Mouse (Mus musculus): Measurements from ENCODE around the gene Shisa7. TPM values are rescaled to one million over a fixed set of nuclear protein-coding genes. Genes with fewer than 3 reads are reported as not detected.
"Not testable (repeated sequence)": the region's sequence is repeated elsewhere in the genome, so short reads cannot be mapped to it uniquely, and the experiment has no call there.

The Shisa7 gene
- polyA plus RNA-seq, 1 experiment from 2014 or later: 5.8 TPM

GRCm38 (mm10) chr7:4793674-4794073, 50.8 kb downstream of the Shisa7 start:
- WGBS: 43% methylated on average over 4 of the region's 4 CpGs
- 0 out of 2 replicates have a peak, but pooled peaks cover 4% of the 10 kb centered on the region for H3K4me1 ChIP-seq (ENCODE audit: control insufficient read depth, insufficient read depth, low read length)
- H3K4me3 ChIP-seq (ENCODE audit: low read depth, low read length): peak overlapping the region; percentile 63
- ATAC-seq (no peak), DNase-seq (ENCODE audit: low spot score) (no peak)
- peak overlapping the region; percentile 80 for H3K4me2 ChIP-seq (ENCODE audit: low read length)
- H3K36me3 ChIP-seq (ENCODE audit: control insufficient read depth, insufficient read depth, low read length): peaks cover 45% of the 10 kb centered on the region
- 0 out of 2 replicates have a peak, but pooled peaks cover 4% of the 10 kb centered on the region for H3K27me3 ChIP-seq (replicated peaks; ENCODE audit: control insufficient read depth, insufficient read depth, low read length)
- no peak overlapping the region for H3K27ac ChIP-seq (ENCODE audit: low read depth, low read length)
- H3K9me3 ChIP-seq (replicated peaks; ENCODE audit: control insufficient read depth, low read length): no peaks in the 10 kb centered on the region
- H3K9ac ChIP-seq (ENCODE audit: low read length): peak overlapping the region; percentile 87

DNA sequence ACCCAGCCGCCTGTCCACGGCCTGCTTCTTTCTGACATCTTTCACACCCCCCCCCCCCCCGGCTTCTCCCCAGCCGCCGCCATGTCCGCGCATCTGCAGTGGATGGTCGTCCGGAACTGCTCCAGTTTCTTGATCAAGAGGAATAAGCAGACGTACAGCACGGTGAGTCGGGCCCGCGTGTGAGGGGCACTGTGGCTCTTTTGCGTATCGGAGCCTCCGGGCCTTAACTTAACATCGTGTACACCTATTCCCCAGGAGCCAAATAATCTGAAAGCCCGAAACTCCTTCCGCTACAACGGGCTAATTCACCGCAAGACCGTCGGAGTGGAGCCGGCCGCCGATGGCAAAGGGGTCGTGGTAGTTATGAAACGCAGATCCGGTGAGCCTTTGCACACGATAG, 51.2 kb downstream of the Shisa7 start:
- H3K4me1 ChIP-seq (ENCODE audit: control insufficient read depth, insufficient read depth, low read length); H3K27me3 ChIP-seq (replicated peaks; ENCODE audit: control insufficient read depth, insufficient read depth, low read length); H3K9me3 ChIP-seq (replicated peaks; ENCODE audit: control insufficient read depth, low read length); ATAC-seq; DNase-seq (ENCODE audit: low spot score): not testable (repeated sequence)
- WGBS: under 1% methylated on average over 31 of the region's 31 CpGs
- Histone ChIP-seq H3K36me3 (ENCODE audit: control insufficient read depth, insufficient read depth, low read length) (peaks cover 42% of the 10 kb centered on the region), H3K4me2 (ENCODE audit: low read length) (peak overlapping the region; percentile 80), H3K27ac (ENCODE audit: low read depth, low read length) (peak overlapping the region; percentile 80), H3K4me3 (ENCODE audit: low read depth, low read length) (peak overlapping the region; percentile 63), H3K9ac (ENCODE audit: low read length) (peak overlapping the region; percentile 87)

DNA sequence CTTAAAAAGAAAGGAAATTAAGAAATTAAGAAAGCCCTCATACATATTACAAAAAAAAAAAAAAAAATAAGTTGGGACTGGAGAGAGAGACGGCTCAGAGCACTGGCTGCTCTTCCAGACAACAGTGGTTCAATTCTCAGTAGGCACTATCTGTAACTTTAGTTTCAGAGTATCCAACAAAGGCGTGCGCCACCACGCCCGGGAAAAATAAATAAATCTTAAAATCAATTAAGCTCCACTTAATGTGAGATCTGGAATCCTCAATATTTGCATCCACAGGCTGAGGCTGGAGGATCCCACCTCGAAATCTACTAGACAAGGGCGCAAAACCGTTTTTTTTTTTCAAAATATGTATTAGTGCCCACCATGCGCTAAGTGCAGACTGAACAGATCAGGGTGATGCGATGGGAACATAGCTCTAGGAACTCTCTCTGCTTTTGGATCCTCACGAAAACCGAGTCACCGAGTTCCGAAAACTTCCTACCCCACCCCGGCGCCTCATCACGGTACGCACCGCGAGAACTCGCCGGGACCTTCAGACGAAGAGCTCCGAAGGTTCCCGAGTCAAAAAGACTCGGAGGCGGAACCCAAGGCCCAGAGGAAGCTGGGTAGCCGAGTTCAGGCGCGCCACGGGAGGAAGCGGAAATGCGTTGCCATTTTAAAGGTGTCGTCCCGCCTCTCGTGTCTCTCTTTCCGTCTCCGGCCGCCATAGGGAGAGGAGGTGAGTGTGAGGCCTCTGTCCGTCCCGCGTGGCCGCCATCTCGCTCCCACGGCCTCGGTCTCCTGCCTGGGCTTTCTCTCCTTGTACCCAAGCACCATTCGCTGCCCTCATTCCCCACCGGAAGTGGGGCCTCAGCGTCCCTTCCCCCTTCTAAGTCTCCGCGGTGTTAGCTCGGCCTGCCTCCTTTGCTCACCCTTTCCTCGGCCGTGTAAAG, 52.0 kb downstream of the Shisa7 start, which contains the start of gene Rpl28:
Rpl28 (plus strand) TSS at position 597 of the 935 bp plus-strand sequence.
- DNase-seq (ENCODE audit: low spot score) (peak; percentile 99), ATAC-seq (peak; percentile 92)
- Histone ChIP-seq H3K4me2 (ENCODE audit: low read length) (peak within 1 kb of the TSS; percentile 80), H3K27ac (ENCODE audit: low read depth, low read length) (peak within 1 kb of the TSS; percentile 80), H3K4me1 (ENCODE audit: control insufficient read depth, insufficient read depth, low read length) (0 out of 2 replicates have a peak, but pooled peaks cover 4% of the 10 kb centered on the region), H3K9me3 (replicated peaks; ENCODE audit: control insufficient read depth, low read length) (no peaks in the 10 kb centered on the region), H3K36me3 (ENCODE audit: control insufficient read depth, insufficient read depth, low read length) (peaks cover 35% of the 10 kb centered on the region), H3K9ac (ENCODE audit: low read length) (peak within 1 kb of the TSS; percentile 87), H3K27me3 (replicated peaks; ENCODE audit: control insufficient read depth, insufficient read depth, low read length) (0 out of 2 replicates have a peak, but pooled peaks cover 4% of the 10 kb centered on the region), H3K4me3 (ENCODE audit: low read depth, low read length) (peak within 1 kb of the TSS; percentile 63)
- WGBS: 2% methylated on average over 54 of the region's 54 CpGs

- ATAC-seq (peak; percentile 2; the same call in 1 of the 2 replicates), DNase-seq (ENCODE audit: low spot score) (no peak)
- peak within 1 kb of the TSS; percentile 54 for H3K4me3 ChIP-seq (ENCODE audit: low read depth, low read length)
- 0 out of 2 replicates have a peak, but pooled peaks cover 4% of the 10 kb centered on the region for H3K4me1 ChIP-seq (ENCODE audit: control insufficient read depth, insufficient read depth, low read length)
- peak within 1 kb of the TSS; percentile 92 for H3K4me2 ChIP-seq (ENCODE audit: low read length)
- H3K9ac ChIP-seq (ENCODE audit: low read length): peak within 1 kb of the TSS; percentile 79
- no peaks in the 10 kb centered on the region for H3K9me3 ChIP-seq (replicated peaks; ENCODE audit: control insufficient read depth, low read length)
- H3K36me3 ChIP-seq (ENCODE audit: control insufficient read depth, insufficient read depth, low read length): peaks cover 9% of the 10 kb centered on the region
- H3K27ac ChIP-seq (ENCODE audit: low read depth, low read length): 0 out of 2 replicates have a peak within 1 kb of the TSS, but pooled peaks have one; percentile 5
- 8% methylated on average over 40 of the region's 40 CpGs for WGBS
- H3K27me3 ChIP-seq (replicated peaks; ENCODE audit: control insufficient read depth, insufficient read depth, low read length): 0 out of 2 replicates have a peak, but pooled peaks cover 4% of the 10 kb centered on the region
Measured at GRCm38 (mm10) chr7:4789436-4789935, 55.0 kb downstream of the Shisa7 start, which contains the start of gene Tmem238. Gene Tmem238 (minus strand): TSS chr7:4789656.

GRCm38 (mm10) chr7:4788499-4789435, 55.7 kb downstream of the Shisa7 start:
- H3K27me3 ChIP-seq (replicated peaks; ENCODE audit: control insufficient read depth, insufficient read depth, low read length): 0 out of 2 replicates have a peak, but pooled peaks cover 4% of the 10 kb centered on the region
- H3K27ac ChIP-seq (ENCODE audit: low read depth, low read length): 0 out of 2 replicates have a peak overlapping the region, but pooled peaks have one; percentile 5
- 0 out of 2 replicates have a peak, but pooled peaks cover 3% of the 10 kb centered on the region for H3K4me1 ChIP-seq (ENCODE audit: control insufficient read depth, insufficient read depth, low read length)
- H3K4me2 ChIP-seq (ENCODE audit: low read length): peak overlapping the region; percentile 92
- H3K4me3 ChIP-seq (ENCODE audit: low read depth, low read length): peak overlapping the region; percentile 54
- peak; percentile 47 for ATAC-seq
- H3K9ac ChIP-seq (ENCODE audit: low read length): peak overlapping the region; percentile 79
- H3K9me3 ChIP-seq (replicated peaks; ENCODE audit: control insufficient read depth, low read length): no peaks in the 10 kb centered on the region
- DNase-seq (ENCODE audit: low spot score): peak; percentile 57
- H3K36me3 ChIP-seq (ENCODE audit: control insufficient read depth, insufficient read depth, low read length): peaks cover 2% of the 10 kb centered on the region; the same call in 1 of the 2 replicates
- WGBS: 2% methylated on average over 60 of the region's 64 CpGs

DNA sequence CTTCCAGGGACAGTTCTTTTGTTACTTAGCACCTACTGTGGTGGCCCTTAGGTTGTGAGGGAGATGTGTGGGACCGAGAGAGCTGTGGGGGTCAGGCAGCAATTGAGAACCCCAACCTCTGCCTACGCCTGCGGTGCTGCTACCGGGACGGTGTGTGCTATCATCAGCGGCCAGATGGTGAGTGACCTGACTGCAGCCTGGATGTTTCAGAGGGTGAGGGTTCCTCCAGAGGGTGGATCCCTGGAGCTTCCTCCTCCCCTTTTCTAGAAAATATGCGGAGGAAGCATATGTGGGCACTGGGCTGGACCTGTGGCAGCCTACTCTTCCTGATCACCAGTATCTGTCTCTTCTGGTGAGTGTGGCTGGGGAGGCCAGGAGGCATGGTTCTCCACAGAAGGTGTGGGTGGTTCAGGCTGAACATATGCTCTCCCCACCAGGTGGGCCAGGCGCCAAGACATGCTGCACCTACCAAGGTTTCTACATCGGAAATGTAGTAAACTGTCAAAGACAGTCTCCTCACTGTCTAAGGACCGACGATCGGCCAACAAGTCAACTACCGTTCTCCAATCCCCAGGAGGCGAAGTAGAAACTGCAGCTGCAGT, 60.7 kb downstream of the Shisa7 start:
- no peak for DNase-seq (ENCODE audit: low spot score)
- H3K9ac ChIP-seq (ENCODE audit: low read length): no peak overlapping the region
- no peak for ATAC-seq
- no peak overlapping the region for H3K4me3 ChIP-seq (ENCODE audit: low read depth, low read length)
- no peak overlapping the region for H3K27ac ChIP-seq (ENCODE audit: low read depth, low read length)
- no peaks in the 10 kb centered on the region for H3K36me3 ChIP-seq (ENCODE audit: control insufficient read depth, insufficient read depth, low read length)
- H3K9me3 ChIP-seq (replicated peaks; ENCODE audit: control insufficient read depth, low read length): no peaks in the 10 kb centered on the region
- no peak overlapping the region for H3K4me2 ChIP-seq (ENCODE audit: low read length)
- H3K27me3 ChIP-seq (replicated peaks; ENCODE audit: control insufficient read depth, insufficient read depth, low read length): no peaks in the 10 kb centered on the region; the same call in 1 of the 2 replicates
- H3K4me1 ChIP-seq (ENCODE audit: control insufficient read depth, insufficient read depth, low read length): no peaks in the 10 kb centered on the region
- 86% methylated on average over 14 of the region's 14 CpGs for WGBS

DNA sequence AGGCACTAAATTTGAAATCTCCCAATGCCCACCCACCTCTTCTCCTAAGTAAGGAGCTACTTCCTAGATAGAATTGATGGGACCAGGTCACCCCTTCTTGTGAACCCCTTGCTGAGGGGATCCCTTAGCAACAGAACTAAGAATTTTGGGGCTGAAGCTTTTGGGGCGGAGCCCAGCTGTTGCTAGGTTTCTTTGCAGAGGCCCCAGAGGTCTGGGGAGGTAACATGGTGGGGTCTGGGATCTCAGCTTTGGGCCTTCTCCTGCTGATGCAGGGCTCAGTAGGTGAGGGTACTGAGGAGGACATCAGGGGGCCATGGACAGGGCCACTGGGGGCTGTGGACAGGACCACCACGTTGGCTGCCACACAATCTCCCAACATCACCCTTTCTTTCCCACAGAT, 61.7 kb downstream of the Shisa7 start, which contains the start of the genes Il11 and Tmem190:
Il11 (minus strand) TSS at position 101 of the 400 bp plus-strand sequence.
Tmem190 (plus strand) TSS at position 179 of the 400 bp plus-strand sequence.
- Histone ChIP-seq H3K4me3 (ENCODE audit: low read depth, low read length) (no peak within 1 kb of the TSS), H3K27ac (ENCODE audit: low read depth, low read length) (no peak within 1 kb of the TSS), H3K36me3 (ENCODE audit: control insufficient read depth, insufficient read depth, low read length) (no peaks in the 10 kb centered on the region), H3K4me1 (ENCODE audit: control insufficient read depth, insufficient read depth, low read length) (no peaks in the 10 kb centered on the region), H3K27me3 (replicated peaks; ENCODE audit: control insufficient read depth, insufficient read depth, low read length) (peaks cover 10% of the 10 kb centered on the region), H3K4me2 (ENCODE audit: low read length) (no peak within 1 kb of the TSS), H3K9me3 (replicated peaks; ENCODE audit: control insufficient read depth, low read length) (no peaks in the 10 kb centered on the region), H3K9ac (ENCODE audit: low read length) (no peak within 1 kb of the TSS)
- ATAC-seq (no peak), DNase-seq (ENCODE audit: low spot score) (no peak)
- WGBS: 81% methylated on average over 2 of the region's 2 CpGs

All from forebrain, embryonic 14.5 days (tissue).